Mouse (Mus musculus) small intestine, adult 2 months (tissue): Measurements from ENCODE around the gene Kars. TPM values are rescaled to one million over a fixed set of nuclear protein-coding genes. Genes with fewer than 3 reads are reported as not detected.

Source experiments
- H3K27ac ChIP-seq: fragments of 200-500 bp; 2 replicates; pipeline ENCODE4 v1.5.1; 2012; ENCODE audit warnings: low read depth, low read length, control low read depth, inconsistent platforms; ENCODE audit not compliant: insufficient read depth
- H3K27me3 ChIP-seq: fragments of 200-500 bp; 2 replicates; pipeline ENCODE4 v1.6.1; 2012; ENCODE audit warnings: mild to moderate bottlenecking, moderate library complexity, low read length, inconsistent platforms; ENCODE audit not compliant: control insufficient read depth, insufficient read depth
- H3K36me3 ChIP-seq: fragments of 200-500 bp; 2 replicates; pipeline ENCODE4 v1.6.1; 2012; ENCODE audit warnings: mild to moderate bottlenecking, low read length, control low read depth, inconsistent platforms; ENCODE audit not compliant: control insufficient read depth, insufficient read depth
- H3K4me1 ChIP-seq: fragments of 200-500 bp; 2 replicates; pipeline ENCODE4 v1.6.1; 2012; ENCODE audit warnings: low read length, inconsistent platforms, mixed read lengths; ENCODE audit not compliant: control insufficient read depth, insufficient read depth, insufficient read length
- H3K4me3 ChIP-seq: fragments of 200-500 bp; 2 replicates; pipeline ENCODE4 v1.5.1; 2012; ENCODE audit warnings: low read depth, mild to moderate bottlenecking, control low read depth, inconsistent platforms, low read length, moderate library complexity
- CTCF ChIP-seq: fragments of 200-500 bp; IDR thresholded peaks from 2 replicates; pipeline ENCODE4 v1.5.1; 2012; ENCODE audit warnings: low read depth, mild to moderate bottlenecking, control low read depth, inconsistent platforms, low read length, moderate library complexity, mixed read lengths; ENCODE audit not compliant: insufficient replicate concordance, insufficient read length; ENCODE audit errors: extremely low read depth
- POLR2A ChIP-seq: fragments of 200-500 bp; IDR thresholded peaks from 2 replicates; pipeline ENCODE4 v1.6.1; 2012; ENCODE audit warnings: low read depth, mild to moderate bottlenecking, control low read depth, inconsistent platforms, low read length, moderate library complexity
- WGBS: fragments of 180-500 bp; shearing (Covaris S2); methylation state at CpG from one replicate; pipeline ENCODE4 v1.1.7; 2018; 5-methylcytosine and 5-hydroxymethylcytosine counted together
- polyA plus RNA-seq: library from polyadenylated mRNA; depleted of rRNA; stranded (reverse); fragments of >200 nt; gene quantifications from 2 replicates; pipeline ENCODE4 v1.2.3, GENCODE M21; 2012

Gene Kars
- polyA plus RNA-seq, 1 experiment, result 33.7 TPM

DNA sequence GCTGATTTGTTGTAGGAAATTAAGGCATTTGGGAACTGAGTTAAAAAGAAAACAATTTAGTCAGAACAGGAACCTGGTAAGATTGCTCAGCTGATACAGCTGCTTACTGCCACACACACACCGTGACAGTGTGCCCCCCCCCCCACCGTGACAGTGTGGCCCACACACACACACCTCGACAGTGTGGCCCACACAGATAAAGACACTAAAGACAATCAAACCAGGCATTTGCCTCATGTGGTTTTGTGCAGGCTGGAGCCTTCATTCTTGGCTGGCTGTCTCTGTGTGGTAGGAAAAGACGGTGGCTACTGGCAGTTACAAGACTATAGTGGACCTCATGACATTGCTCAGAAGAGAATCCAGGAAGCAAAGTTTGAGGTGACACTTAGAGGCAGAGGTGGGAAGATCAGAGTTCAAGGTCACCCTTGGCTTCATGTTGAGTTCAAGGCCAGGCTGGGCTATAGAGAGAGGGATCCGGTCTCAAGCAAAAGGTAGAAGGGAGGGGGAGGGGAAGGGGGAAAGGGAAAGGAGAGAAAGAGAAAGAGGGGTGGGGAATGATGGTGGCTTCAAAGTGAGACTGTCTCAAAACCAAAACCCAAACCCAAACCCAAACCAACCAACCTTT, 43.8 kb downstream of the Kars start:
- H3K27ac ChIP-seq, result no peak overlapping the region
- no peak for TF ChIP-seq CTCF
- no peak for TF ChIP-seq POLR2A
- 79% methylated on average over 5 of the region's 5 CpGs for WGBS

DNA sequence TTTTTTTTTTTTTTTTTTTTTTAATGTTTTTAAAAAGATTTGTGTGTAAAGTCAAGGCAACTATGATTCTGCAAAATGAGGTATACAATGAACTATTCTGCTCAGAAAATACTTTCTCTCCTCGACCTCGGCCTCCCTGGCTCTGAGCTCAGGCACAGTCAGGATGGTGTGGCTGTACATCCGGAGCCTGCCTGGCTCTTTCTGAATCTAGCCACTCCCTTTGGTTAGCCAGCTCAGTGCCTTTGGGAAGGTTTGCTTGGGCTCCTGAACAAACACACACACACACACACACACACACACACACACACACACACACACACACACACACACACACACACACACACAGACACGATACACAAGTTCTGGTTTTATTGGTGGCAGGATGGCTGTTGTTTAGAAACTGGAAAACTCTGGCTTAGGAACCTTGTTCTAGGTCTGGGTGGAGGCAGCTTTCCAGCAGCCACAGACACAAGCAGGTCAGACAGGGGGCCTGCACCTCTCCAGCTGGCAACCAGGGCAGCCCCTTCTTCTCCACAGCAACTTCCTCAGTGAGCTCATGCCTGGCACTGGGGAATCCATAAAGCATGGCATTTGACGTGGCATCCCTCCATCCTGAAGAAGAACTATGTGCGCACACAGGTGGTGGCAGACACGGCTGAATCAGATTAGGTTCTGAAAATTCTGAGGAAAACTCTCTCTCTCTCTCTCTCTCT, 46.1 kb downstream of the Kars start:
- no peak for TF ChIP-seq POLR2A
- no peak for TF ChIP-seq CTCF
- 60% methylated on average over 7 of the region's 7 CpGs for WGBS

More for the DNA sequence above, 43.8 kb downstream of the Kars start:
- no peaks in the 10 kb centered on the region for H3K4me1 ChIP-seq
- no peaks in the 10 kb centered on the region; the same call in 1 of the 2 replicates for H3K36me3 ChIP-seq
- H3K27me3 ChIP-seq, result no peaks in the 10 kb centered on the region
- no peak overlapping the region for H3K4me3 ChIP-seq

GRCm38 (mm10) chr8:111964351-111964750, 46.8 kb downstream of the Kars start:
- H3K4me3 ChIP-seq, result no peak overlapping the region
- H3K27ac ChIP-seq, result no peak overlapping the region
- 61% methylated on average over 5 of the region's 5 CpGs for WGBS
- no peaks in the 10 kb centered on the region for H3K27me3 ChIP-seq
- no peaks in the 10 kb centered on the region; the same call in 1 of the 2 replicates for H3K36me3 ChIP-seq
- no peaks in the 10 kb centered on the region for H3K4me1 ChIP-seq
- TF ChIP-seq POLR2A, result no peak
- TF ChIP-seq CTCF, result no peak

More for the DNA sequence above, 46.1 kb downstream of the Kars start:
- Histone ChIP-seq H3K4me1 (no peaks in the 10 kb centered on the region), H3K36me3 (no peaks in the 10 kb centered on the region; the same call in 1 of the 2 replicates), H3K27me3 (no peaks in the 10 kb centered on the region), H3K4me3 (no peak overlapping the region), H3K27ac (no peak overlapping the region)

DNA sequence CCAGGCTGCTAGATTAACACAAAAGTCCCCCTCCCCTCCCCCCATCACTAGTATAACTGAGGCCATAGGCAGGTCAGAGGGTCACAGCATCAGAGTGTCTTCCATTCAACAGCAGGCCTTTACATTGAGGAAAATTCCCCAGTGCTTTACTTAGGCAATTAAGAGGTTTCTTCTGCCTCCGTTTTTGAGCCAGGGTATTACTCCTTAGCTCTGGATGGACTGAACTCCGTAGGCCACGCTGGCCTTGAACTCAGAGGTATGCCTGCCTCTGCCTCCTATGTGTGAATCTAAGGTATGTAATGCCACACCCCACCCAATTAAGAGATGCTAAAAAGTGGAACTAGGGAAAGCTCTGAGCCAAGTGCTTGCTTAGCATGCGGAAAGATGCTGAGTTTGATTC, 47.6 kb downstream of the Kars start:
- H3K4me3 ChIP-seq, result no peak overlapping the region
- no peaks in the 10 kb centered on the region; the same call in 1 of the 2 replicates for H3K36me3 ChIP-seq
- no peaks in the 10 kb centered on the region for H3K4me1 ChIP-seq
- no peak for TF ChIP-seq POLR2A
- no peak for TF ChIP-seq CTCF
- WGBS, result 92% methylated on average over 4 of the region's 4 CpGs
- H3K27me3 ChIP-seq, result no peaks in the 10 kb centered on the region
- H3K27ac ChIP-seq, result no peak overlapping the region

DNA sequence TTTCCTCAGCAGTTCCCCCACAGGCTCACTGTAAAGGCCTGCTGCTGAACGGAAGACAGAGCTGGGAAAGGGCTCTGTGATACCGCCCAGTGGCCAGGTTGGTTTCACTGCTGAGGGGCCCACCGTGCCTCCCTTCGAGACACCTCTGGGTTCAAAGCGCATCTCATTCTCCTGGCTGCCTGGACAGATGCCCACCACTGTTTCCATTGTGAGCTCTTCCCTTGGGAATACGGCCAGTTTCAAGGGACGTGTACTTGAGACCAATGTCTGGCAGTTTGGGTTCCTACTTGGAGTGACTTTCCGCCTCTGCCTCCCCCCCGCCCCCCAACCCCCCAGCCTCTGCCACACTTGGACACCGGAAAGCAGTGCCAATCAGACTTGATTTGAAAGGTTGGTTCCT, 48.0 kb downstream of the Kars start:
- WGBS, result 83% methylated on average over 10 of the region's 10 CpGs
- Histone ChIP-seq H3K4me1 (no peaks in the 10 kb centered on the region), H3K4me3 (no peak overlapping the region), H3K27me3 (no peaks in the 10 kb centered on the region), H3K27ac (no peak overlapping the region), H3K36me3 (no peaks in the 10 kb centered on the region; the same call in 1 of the 2 replicates)
- TF ChIP-seq CTCF, result no peak
- TF ChIP-seq POLR2A, result no peak

DNA sequence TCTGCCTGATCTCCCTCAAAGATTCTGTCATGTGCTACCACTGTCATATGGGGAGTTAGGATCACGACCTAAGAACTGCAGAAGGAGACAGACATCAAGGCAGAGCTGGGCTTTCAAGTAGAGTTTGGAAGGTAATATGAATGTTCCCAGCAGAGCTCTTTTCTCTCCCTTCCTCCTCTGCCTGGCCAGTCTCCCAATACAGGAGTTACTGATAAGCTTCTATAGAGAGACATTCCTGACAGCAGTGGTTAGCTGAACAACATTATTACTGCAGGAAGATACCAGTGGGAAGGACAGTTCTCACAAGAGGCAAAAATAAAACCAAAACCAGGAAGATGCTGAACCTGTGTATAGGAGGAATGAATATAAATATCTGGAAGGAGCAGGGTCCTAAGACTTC, 48.5 kb downstream of the Kars start:
- Histone ChIP-seq H3K4me1 (no peaks in the 10 kb centered on the region), H3K27ac (no peak overlapping the region), H3K4me3 (no peak overlapping the region), H3K27me3 (no peaks in the 10 kb centered on the region), H3K36me3 (no peaks in the 10 kb centered on the region)
- 64% methylated on average over 1 of the region's 1 CpGs for WGBS
- TF ChIP-seq CTCF, result no peak
- TF ChIP-seq POLR2A, result no peak

DNA sequence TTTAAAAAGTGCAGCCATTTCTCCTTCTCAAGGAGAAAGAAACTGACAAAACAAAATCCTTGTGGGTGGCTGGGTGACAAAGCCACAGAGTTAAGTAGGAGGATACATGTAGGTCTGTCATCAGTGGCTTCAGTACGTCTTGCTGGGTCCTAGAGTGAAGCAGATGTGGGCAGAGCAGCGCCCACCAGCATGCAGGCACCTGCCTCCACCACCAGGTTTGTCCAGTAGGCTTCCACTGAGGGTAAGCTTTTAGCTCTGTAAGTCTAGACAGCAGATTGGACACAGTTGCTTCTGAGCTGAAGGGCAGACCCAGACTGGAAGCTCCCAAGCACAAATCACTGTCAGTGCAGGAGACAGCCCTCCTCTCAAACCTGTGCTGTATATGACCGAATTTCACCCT, 49.8 kb downstream of the Kars start:
- no peaks in the 10 kb centered on the region for H3K27me3 ChIP-seq
- 0 out of 2 replicates have a peak, but pooled peaks cover 5% of the 10 kb centered on the region for H3K36me3 ChIP-seq
- 78% methylated on average over 3 of the region's 3 CpGs for WGBS
- TF ChIP-seq CTCF (no peak), POLR2A (no peak)
- no peaks in the 10 kb centered on the region for H3K4me1 ChIP-seq
- H3K27ac ChIP-seq, result no peak overlapping the region
- H3K4me3 ChIP-seq, result no peak overlapping the region
